Mouse (Mus musculus) midbrain, embryonic 14.5 days (tissue): Measurements from ENCODE around the gene Tradd. TPM values are rescaled to one million over a fixed set of nuclear protein-coding genes. Genes with fewer than 3 reads are reported as not detected.
A peak's percentile ranks its signal among the peaks of the same experiment; 100 is the strongest.

Experiments
- ATAC-seq: fragments of 200-750 bp; cut with Nextera tagmentation; 2 replicates; pipeline ENCODE4 v1.8.0; 2017; ENCODE audit warnings: moderate number of reproducible peaks, moderate library complexity; ENCODE audit not compliant: low FRiP score, low TSS enrichment
- DNase-seq: peaks from one replicate; pipeline ENCODE4 v3.0.0-alpha.2; 2015
- H3K27ac ChIP-seq: fragments of 300-500 bp; sonication (generic); replicated peaks from 2 replicates; pipeline ENCODE4 v1.5.1; 2014; ENCODE audit warnings: mild to moderate bottlenecking, low read depth, low read length, moderate library complexity
- H3K27me3 ChIP-seq: fragments of 300-500 bp; sonication (generic); 2 replicates; pipeline ENCODE4 v1.6.1; 2014; ENCODE audit warnings: low read length, control low read depth, mixed read lengths; ENCODE audit not compliant: control insufficient read depth, insufficient read depth
- H3K36me3 ChIP-seq: fragments of 300-500 bp; sonication (generic); 2 replicates; pipeline ENCODE4 v1.6.1; 2014; ENCODE audit warnings: low read length, control low read depth; ENCODE audit not compliant: control insufficient read depth, insufficient read depth
- H3K4me1 ChIP-seq: fragments of 300-500 bp; sonication (generic); 2 replicates; pipeline ENCODE4 v1.6.1; 2014; ENCODE audit warnings: mild to moderate bottlenecking, antibody characterized with exemption, low read length, control low read depth; ENCODE audit not compliant: control insufficient read depth, insufficient read depth
- H3K4me2 ChIP-seq: fragments of 300-500 bp; sonication (generic); 2 replicates; pipeline ENCODE4 v1.6.1; 2014; ENCODE audit warnings: mild to moderate bottlenecking, low read length, moderate library complexity
- H3K4me3 ChIP-seq: fragments of 300-500 bp; sonication (generic); replicated peaks from 2 replicates; pipeline ENCODE4 v1.5.1; 2014; ENCODE audit warnings: low read depth, low read length
- H3K9ac ChIP-seq: fragments of 300-500 bp; sonication (generic); replicated peaks from 2 replicates; pipeline ENCODE4 v1.6.1; 2014; ENCODE audit warnings: mild to moderate bottlenecking, low read length, moderate library complexity
- H3K9me3 ChIP-seq: fragments of 300-500 bp; sonication (generic); 2 replicates; pipeline ENCODE4 v1.6.1; 2016; ENCODE audit warnings: low read length, control low read depth, mixed read lengths; ENCODE audit not compliant: control insufficient read depth
- whole genome bisulfite sequencing: fragments of 180-500 bp; shearing (Covaris S2); extraction: QIAGEN DNeasy Blood & Tissue Kit; methylation state at CpG from one replicate; pipeline ENCODE4 v1.1.7; 2014; 5-methylcytosine and 5-hydroxymethylcytosine counted together
- polyA plus RNA-seq: library from polyadenylated mRNA; unstranded; fragments of >200 nt; fragmentation: Nextera tagmentation; extraction: Ambion mirVana; gene quantifications from 2 replicates; pipeline ENCODE4 v1.2.1, GENCODE M21; 2014

Gene Tradd
- polyA plus RNA-seq, 1 experiment from 2014 or later, result 15.0 TPM

- no peaks in the 10 kb centered on the region for H3K36me3 ChIP-seq
- peak within 1 kb of the TSS; percentile 49; the same call in 1 of the 2 replicates for H3K27ac ChIP-seq
- under 1% methylated on average over 42 of the region's 42 CpGs for WGBS
- H3K4me1 ChIP-seq, result peaks cover 14% of the 10 kb centered on the region
- DNase-seq (peak; percentile 31), ATAC-seq (no peak)
- H3K9ac ChIP-seq, result peak within 1 kb of the TSS; percentile 55
- peak within 1 kb of the TSS; percentile 44 for H3K4me3 ChIP-seq
- peak within 1 kb of the TSS; percentile 78 for H3K4me2 ChIP-seq
- H3K9me3 ChIP-seq, result no peaks in the 10 kb centered on the region
- peaks cover 99% of the 10 kb centered on the region for H3K27me3 ChIP-seq
Measured at GRCm38 (mm10) chr8:105269461-105269947, 5.1 kb upstream of the Tradd start, which contains the start of gene Hsf4. Gene Hsf4, plus strand, starts transcription at chr8:105269801.

- under 1% methylated on average over 10 of the region's 10 CpGs for WGBS
- Histone ChIP-seq H3K36me3 (no peaks in the 10 kb centered on the region), H3K4me2 (peak overlapping the region; percentile 78), H3K27ac (0 out of 2 replicates have a peak overlapping the region, but pooled peaks have one; percentile 49), H3K9ac (peak overlapping the region; percentile 55), H3K27me3 (peaks cover 99% of the 10 kb centered on the region), H3K4me1 (peaks cover 14% of the 10 kb centered on the region), H3K4me3 (peak overlapping the region; percentile 44), H3K9me3 (no peaks in the 10 kb centered on the region)
- ATAC-seq, result peak; percentile 10; the same call in 1 of the 2 replicates
- DNase-seq, result no peak
Measured at GRCm38 (mm10) chr8:105269075-105269458, 4.7 kb upstream of the Tradd start.

GRCm38 (mm10) chr8:105268342-105269074, 4.1 kb upstream of the Tradd start:
- peak; percentile 97 for DNase-seq
- peak overlapping the region; percentile 78 for H3K4me2 ChIP-seq
- no peaks in the 10 kb centered on the region for H3K9me3 ChIP-seq
- H3K36me3 ChIP-seq, result no peaks in the 10 kb centered on the region
- peaks cover 14% of the 10 kb centered on the region for H3K4me1 ChIP-seq
- peak overlapping the region; percentile 49; the same call in 1 of the 2 replicates for H3K27ac ChIP-seq
- H3K9ac ChIP-seq, result peak overlapping the region; percentile 55
- H3K27me3 ChIP-seq, result peaks cover 99% of the 10 kb centered on the region
- peak; percentile 84 for ATAC-seq
- under 1% methylated on average over 65 of the region's 65 CpGs for WGBS
- peak overlapping the region; percentile 44 for H3K4me3 ChIP-seq

GRCm38 (mm10) chr8:105266775-105267174, 2.4 kb upstream of the Tradd start:
- H3K4me3 ChIP-seq, result no peak overlapping the region
- H3K36me3 ChIP-seq, result no peaks in the 10 kb centered on the region
- H3K9me3 ChIP-seq, result no peaks in the 10 kb centered on the region
- H3K4me2 ChIP-seq, result no peak overlapping the region
- ATAC-seq (no peak), DNase-seq (no peak)
- H3K27ac ChIP-seq, result no peak overlapping the region
- H3K27me3 ChIP-seq, result peaks cover 97% of the 10 kb centered on the region
- H3K9ac ChIP-seq, result no peak overlapping the region
- WGBS, result 5% methylated on average over 13 of the region's 13 CpGs
- H3K4me1 ChIP-seq, result peaks cover 14% of the 10 kb centered on the region

GRCm38 (mm10) chr8:105265128-105265527, 719 bp upstream of the Tradd start:
- Histone ChIP-seq H3K4me3 (peak overlapping the region; percentile 52; the same call in 1 of the 2 replicates), H3K4me1 (peaks cover 14% of the 10 kb centered on the region), H3K9ac (no peak overlapping the region), H3K36me3 (no peaks in the 10 kb centered on the region), H3K27ac (no peak overlapping the region), H3K27me3 (peaks cover 97% of the 10 kb centered on the region), H3K9me3 (no peaks in the 10 kb centered on the region), H3K4me2 (peak overlapping the region; percentile 84; the same call in 1 of the 2 replicates)
- ATAC-seq (no peak), DNase-seq (no peak)
- WGBS, result 18% methylated on average over 10 of the region's 10 CpGs

GRCm38 (mm10) chr8:105263244-105263912, 1.0 kb downstream of the Tradd start:
- Histone ChIP-seq H3K36me3 (no peaks in the 10 kb centered on the region), H3K4me2 (no peak overlapping the region), H3K4me3 (no peak overlapping the region), H3K27ac (no peak overlapping the region), H3K4me1 (peaks cover 12% of the 10 kb centered on the region), H3K27me3 (peaks cover 95% of the 10 kb centered on the region), H3K9ac (no peak overlapping the region), H3K9me3 (no peaks in the 10 kb centered on the region)
- 42% methylated on average over 16 of the region's 16 CpGs for WGBS
- DNase-seq, result no peak
- no peak for ATAC-seq

- ATAC-seq, result no peak
- Histone ChIP-seq H3K9me3 (no peaks in the 10 kb centered on the region), H3K4me1 (peaks cover 8% of the 10 kb centered on the region), H3K27ac (no peak overlapping the region), H3K36me3 (no peaks in the 10 kb centered on the region), H3K9ac (no peak overlapping the region), H3K4me2 (no peak overlapping the region), H3K27me3 (peaks cover 88% of the 10 kb centered on the region), H3K4me3 (no peak overlapping the region)
- 87% methylated on average over 12 of the region's 12 CpGs for WGBS
- no peak for DNase-seq
Measured at GRCm38 (mm10) chr8:105261326-105261980, 3.0 kb downstream of the Tradd start.

- DNase-seq, result no peak
- Histone ChIP-seq H3K9me3 (no peaks in the 10 kb centered on the region), H3K36me3 (no peaks in the 10 kb centered on the region), H3K27me3 (peaks cover 88% of the 10 kb centered on the region), H3K4me3 (no peak overlapping the region), H3K4me1 (peaks cover 8% of the 10 kb centered on the region), H3K27ac (no peak overlapping the region), H3K9ac (no peak overlapping the region), H3K4me2 (no peak overlapping the region)
- 58% methylated on average over 7 of the region's 7 CpGs for WGBS
- ATAC-seq, result no peak
Measured at GRCm38 (mm10) chr8:105260371-105261099, 3.9 kb downstream of the Tradd start.
